Mouse (Mus musculus) heart, postnatal 4 days (tissue): ENCODE data around the gene Tmprss4. TPM values are rescaled to one million over a fixed set of nuclear protein-coding genes. Genes with fewer than 3 reads are reported as not detected.

Experiments used
- DNase-seq: peaks from one replicate; pipeline ENCODE4 v3.0.0; 2021
- total RNA-seq, 2 experiments: library from RNA; stranded (reverse); gene quantifications; 2 replicates each; pipeline ENCODE4 v1.2.3; 2021

Tmprss4 gene
- total RNA-seq, 2 experiments from 2014 or later: not detected

DNA sequence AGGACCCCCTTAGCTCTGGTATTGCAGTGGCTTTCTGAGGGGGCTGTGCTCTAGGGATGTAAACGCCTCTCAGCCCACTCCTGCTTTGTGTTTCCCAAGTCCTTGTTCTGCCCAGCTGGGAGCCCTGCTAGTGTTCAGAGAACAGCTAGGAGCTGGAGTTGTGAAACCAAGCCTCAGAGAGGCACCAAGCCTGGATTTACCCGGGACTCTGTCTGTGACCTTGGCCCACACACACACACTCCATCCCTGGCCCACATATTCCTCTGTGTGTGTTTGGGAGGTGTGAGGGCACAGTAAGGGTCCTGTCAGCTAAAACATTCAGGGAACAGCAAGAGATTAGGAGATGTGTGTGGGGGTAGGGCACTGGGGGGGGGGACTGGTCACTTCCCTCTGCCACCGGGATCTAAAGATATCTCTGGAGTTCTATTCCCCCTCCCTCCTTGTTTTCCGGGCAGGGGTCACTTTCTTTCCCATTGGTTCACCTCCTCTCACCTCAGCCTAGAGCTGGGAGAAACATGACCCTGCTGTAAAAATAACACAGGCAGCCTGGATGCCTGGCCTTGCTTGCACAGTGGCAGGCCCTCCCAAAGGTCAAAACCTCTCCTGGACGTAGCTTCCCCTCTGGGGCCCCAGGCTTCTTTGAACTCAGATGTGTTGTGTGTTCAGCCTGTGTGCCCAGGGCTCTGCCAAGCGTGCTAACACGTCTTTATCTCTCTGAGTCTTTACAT, 67.3 kb downstream of the Tmprss4 start:
- DNase-seq: no peak

DNA sequence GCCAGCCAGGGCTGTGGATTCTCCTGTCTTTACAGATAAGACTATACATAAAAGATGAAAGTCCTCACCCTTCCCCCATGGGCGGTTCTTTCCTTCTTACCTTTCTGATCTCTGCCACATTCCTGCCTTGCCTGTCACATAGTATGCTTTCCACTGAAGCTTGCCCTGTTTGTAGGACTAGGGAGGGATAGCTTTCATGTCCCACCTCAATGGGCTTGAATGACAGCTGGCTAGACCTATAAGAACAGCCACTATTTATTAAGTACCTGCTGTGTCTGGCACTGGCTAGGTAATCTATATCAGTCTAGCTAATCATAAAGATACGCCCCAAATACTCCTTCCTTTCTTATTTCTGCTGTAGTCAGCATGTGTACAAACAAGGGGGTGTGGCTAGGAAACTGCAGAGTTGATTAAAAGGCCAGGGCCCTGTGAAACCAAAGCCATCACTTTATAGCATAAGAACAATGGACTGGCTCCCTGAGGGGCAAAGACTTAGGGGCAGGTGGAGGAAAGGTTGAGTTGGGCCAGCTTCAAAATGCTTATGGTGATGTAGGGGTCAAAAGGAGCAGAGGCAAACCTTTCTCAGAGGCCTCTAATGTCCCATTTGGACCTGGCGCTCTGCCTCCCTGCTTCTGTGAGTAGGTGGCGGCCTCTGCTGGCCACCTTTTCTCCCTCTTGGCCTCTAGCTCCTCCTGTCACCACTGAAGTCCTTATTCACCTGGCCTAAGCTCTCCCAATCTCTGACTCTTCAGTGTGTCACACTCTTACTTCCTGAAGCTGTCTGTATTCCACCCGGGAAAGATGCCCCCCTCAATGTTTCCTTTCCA, 70.2 kb downstream of the Tmprss4 start:
- peak; percentile 70 for DNase-seq

DNA sequence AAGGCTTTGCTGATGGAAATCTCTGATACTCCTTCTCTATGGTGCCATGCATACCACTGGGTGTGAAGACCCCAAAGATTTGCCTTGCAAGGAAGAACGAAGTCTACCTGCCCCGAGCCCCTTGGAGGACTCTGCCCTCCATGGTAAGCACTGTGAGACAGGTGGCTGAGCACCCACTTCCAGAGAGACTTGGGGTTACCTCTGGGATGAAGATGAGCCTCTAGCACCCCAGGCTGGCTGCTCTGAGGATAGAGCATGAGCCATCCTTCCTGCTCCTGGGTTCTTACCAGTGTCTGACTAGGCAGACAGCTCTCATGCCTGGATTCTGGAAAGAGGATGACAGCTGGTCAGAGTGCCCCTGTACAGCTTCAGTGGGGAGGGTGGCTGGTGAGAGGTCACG, 73.8 kb downstream of the Tmprss4 start:
- DNase-seq: no peak

DNA sequence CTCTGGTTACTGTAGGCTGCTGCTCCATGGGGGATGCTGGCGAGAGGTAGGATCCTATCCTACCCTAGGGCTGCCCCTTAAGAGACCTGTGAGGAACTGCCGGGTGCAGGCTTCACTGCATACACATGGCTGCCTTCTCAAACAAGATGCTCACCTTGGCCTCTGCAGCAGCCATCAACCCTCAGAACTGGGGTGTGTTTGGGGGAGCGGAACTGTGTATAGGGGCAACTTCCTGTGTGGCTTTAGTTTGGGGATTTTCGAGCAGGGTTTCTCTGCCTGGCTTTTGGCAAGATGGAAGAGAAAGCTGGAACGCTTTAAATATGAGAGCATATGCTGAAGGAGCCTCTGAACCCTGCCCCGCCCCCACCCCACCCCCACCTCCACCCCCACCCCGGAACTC, 77.0 kb downstream of the Tmprss4 start:
- no peak for DNase-seq

DNA sequence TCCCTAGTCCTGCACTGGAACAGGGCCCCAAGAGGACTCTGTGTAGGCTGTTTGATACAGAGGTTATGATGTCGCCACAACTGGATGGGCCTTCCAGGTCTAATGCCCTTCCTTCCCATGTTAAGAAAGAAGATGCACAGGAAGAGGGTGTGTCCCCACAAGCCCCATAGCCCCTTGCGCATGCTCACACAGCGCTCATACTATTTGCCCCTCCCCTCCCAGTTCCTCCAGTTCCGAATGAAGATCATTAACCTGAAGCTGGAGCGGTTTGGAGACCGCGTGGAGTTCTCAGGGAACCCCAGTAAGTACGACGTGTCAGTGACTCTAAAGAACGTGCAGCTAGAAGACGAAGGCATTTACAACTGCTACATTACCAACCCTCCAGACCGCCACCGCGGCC, 78.7 kb downstream of the Tmprss4 start:
- no peak for DNase-seq

Other genes with a start within 250 kb of the Tmprss4 start
- gene Ube4a, start 238.5 kb downstream of the Tmprss4 start, total RNA-seq: 10 to 100 TPM; 33.9 to 41.6 TPM
- under 1 TPM; 0.43 to 0.48 TPM for gene Cd3g, start 223.7 kb downstream of the Tmprss4 start, total RNA-seq
- gene Cd3d, start 222.3 kb downstream of the Tmprss4 start, total RNA-seq: under 1 TPM in 1 of 2 experiments, not detected in 1; 0.36 TPM
- gene Cd3e, start 194.5 kb downstream of the Tmprss4 start, total RNA-seq: under 1 TPM; 0.81 to 0.88 TPM
- gene Mpzl2, start 164.3 kb downstream of the Tmprss4 start, total RNA-seq: 1 to 10 TPM in 1 of 2 experiments, under 1 TPM in 1; 0.86 to 1.8 TPM
- gene Mpzl3, start 148.9 kb downstream of the Tmprss4 start, total RNA-seq: 1 to 10 TPM in 1 of 2 experiments, under 1 TPM in 1; 0.92 to 1.1 TPM
- under 1 TPM in 1 of 2 experiments, not detected in 1; 0.32 TPM for gene Jaml, start 124.9 kb downstream of the Tmprss4 start, total RNA-seq
- under 1 TPM; 0.56 to 0.64 TPM for gene Scn2b, start 86.3 kb downstream of the Tmprss4 start, total RNA-seq
- under 1 TPM; 0.10 to 0.14 TPM for gene Scn4b, start 65.7 kb downstream of the Tmprss4 start, total RNA-seq
- not detected for gene BC049352, start 22.1 kb downstream of the Tmprss4 start, total RNA-seq
- gene Il10ra, start 65.1 kb upstream of the Tmprss4 start, total RNA-seq: 1 to 10 TPM; 1.0 to 1.2 TPM
- gene Tmprss13, start 115.0 kb upstream of the Tmprss4 start, total RNA-seq: under 1 TPM; 0.24 to 0.50 TPM
- gene Fxyd6, start 166.1 kb upstream of the Tmprss4 start, total RNA-seq: 10 to 100 TPM; 28.5 to 29.6 TPM
- under 1 TPM in 1 of 2 experiments, not detected in 1; 0.61 TPM for gene Fxyd2, start 195.6 kb upstream of the Tmprss4 start, total RNA-seq
- gene Dscaml1, start 222.5 kb upstream of the Tmprss4 start, total RNA-seq: not detected